Mouse (Mus musculus) left cerebral cortex, postnatal 10 days (tissue): ENCODE measurements around the gene Ssxb1. TPM values are rescaled to one million over a fixed set of nuclear protein-coding genes. Genes with fewer than 3 reads are reported as not detected.
"Not testable (repeated sequence)": the region's sequence is repeated elsewhere in the genome, so short reads cannot be mapped to it uniquely, and the experiment has no call there.

ENCODE experiments used
- DNase-seq, 2 experiments: peaks; one replicate each; pipeline ENCODE4 v3.0.0; 2021 to 2022; ENCODE audit warnings: low spot score in 2 of 2, mixed read lengths in 1 of 2; ENCODE audit errors: extremely low spot score in 1 of 2
- intact Hi-C: fragments of 180-260 bp; cut with DNase I; formaldehyde crosslinking; loops from one replicate; pipeline ENCODE4 v1.15.1; 2025
- total RNA-seq, 2 experiments: library from RNA; stranded (reverse); gene quantifications; 2 replicates each; pipeline ENCODE4 v1.2.3; 2021

The Ssxb1 gene
- not detected for total RNA-seq

- DNase-seq, intact Hi-C loops: not testable (repeated sequence)
Measured at GRCm38 (mm10) chrX:8413005-8413404, at the start of gene Ssxb1. Ssxb1 (plus strand) TSS chrX:8413305.

- intact Hi-C loops = not testable (repeated sequence)
Measured at GRCm38 (mm10) chrX:8366678-8367077, 46.4 kb upstream of the Ssxb1 start, which contains the start of gene Ssxb9. Ssxb9 (plus strand) TSS chrX:8366978.

GRCm38 (mm10) chrX:8461626-8462025, 48.5 kb downstream of the Ssxb1 start, which contains the start of gene Ssxb2:
Ssxb2 (minus strand) TSS chrX:8461726.
- intact Hi-C loops, DNase-seq: not testable (repeated sequence)

More at GRCm38 (mm10) chrX:8366678-8367077, 46.4 kb upstream of the Ssxb1 start, which contains the start of gene Ssxb9:
- DNase-seq = not testable (repeated sequence)

Other genes with a start within 250 kb of the Ssxb1 start
- 10 to 100 TPM; 14.4 to 17.7 TPM for gene Tbc1d25, start 237.1 kb upstream of the Ssxb1 start, total RNA-seq
- gene Ebp, start 219.8 kb upstream of the Ssxb1 start, total RNA-seq = 10 to 100 TPM; 27.5 to 29.8 TPM
- gene Porcn, start 206.8 kb upstream of the Ssxb1 start, total RNA-seq = 10 to 100 TPM; 65.8 to 67.9 TPM
- 10 to 100 TPM; 22.9 to 27.5 TPM for gene Ftsj1, start 160.9 kb upstream of the Ssxb1 start, total RNA-seq
- gene Slc38a5, start 142.2 kb upstream of the Ssxb1 start, total RNA-seq = 10 to 100 TPM; 13.5 to 24.3 TPM
- gene Ssxb10, start 85.9 kb upstream of the Ssxb1 start, total RNA-seq = not detected
- gene Ssxb9, start 46.3 kb upstream of the Ssxb1 start, total RNA-seq = not detected
- gene Ssxb2, start 48.4 kb downstream of the Ssxb1 start, total RNA-seq = not detected
- gene Gm14459, start 111.6 kb downstream of the Ssxb1 start, total RNA-seq = not detected
- not detected for gene Ssxb6, start 134.9 kb downstream of the Ssxb1 start, total RNA-seq
- not detected for gene Ssxb3, start 178.5 kb downstream of the Ssxb1 start, total RNA-seq